Mouse (Mus musculus) ES-E14 (cell line): ENCODE measurements at regions not wholly inside any gene's neighbourhood (a gene's known extent, or its start where the extent isn't known, plus 50 kb on each side); places are given as distances from the start of the nearest gene placed in this dataset.

Experiments
- DNase-seq: peaks from one replicate; pipeline ENCODE4 v3.0.0-alpha.2; 2013; ENCODE audit warnings: low read depth, low spot score
- H3K27ac ChIP-seq: 2 replicates; pipeline ENCODE4 v1.5.1; 2012; ENCODE audit warnings: low read depth, mild to moderate bottlenecking, low read length, moderate library complexity, mixed read lengths; ENCODE audit not compliant: poor library complexity, insufficient read depth, severe bottlenecking
- H3K36me3 ChIP-seq: 2 replicates; pipeline ENCODE4 v1.6.1; 2012; ENCODE audit warnings: mild to moderate bottlenecking, low read length, moderate library complexity, mixed read lengths; ENCODE audit not compliant: control insufficient read depth, poor library complexity, insufficient read depth, severe bottlenecking
- H3K4me1 ChIP-seq, 2 experiments: fragments of 150-350 bp in 1 of 2; sonication (generic) in 1 of 2; 2 replicates each; pipeline ENCODE4 v1.6.1; 2012; ENCODE audit warnings: low read length in 2 of 2, mild to moderate bottlenecking in 1 of 2, mixed read lengths in 1 of 2; ENCODE audit not compliant: control insufficient read depth in 2 of 2, insufficient read depth in 2 of 2, poor library complexity in 1 of 2
- H3K4me3 ChIP-seq, 2 experiments: fragments of 150-350 bp in 1 of 2; sonication (generic) in 1 of 2; 2 replicates each; pipeline ENCODE4 v1.5.1; 2012; ENCODE audit warnings: low read length in 2 of 2, low read depth in 1 of 2, mild to moderate bottlenecking in 1 of 2, mixed read lengths in 1 of 2; ENCODE audit not compliant: insufficient read depth in 1 of 2, poor library complexity in 1 of 2, severe bottlenecking in 1 of 2
- H3K9ac ChIP-seq: 2 replicates; pipeline ENCODE4 v1.6.1; 2012; ENCODE audit warnings: low read depth, mild to moderate bottlenecking, low read length, mixed read lengths; ENCODE audit not compliant: poor library complexity, insufficient read depth, severe bottlenecking
- H3K9me3 ChIP-seq: fragments of 150-350 bp; sonication (generic); 2 replicates; pipeline ENCODE4 v1.6.1; 2012; ENCODE audit warnings: low read depth, mild to moderate bottlenecking, low read length; ENCODE audit not compliant: control insufficient read depth, insufficient read depth
- CHD2 ChIP-seq: IDR thresholded peaks from 2 replicates; pipeline ENCODE4 v1.6.1; 2014; ENCODE audit warnings: mild to moderate bottlenecking, low read depth, low read length, inconsistent platforms
- HCFC1 ChIP-seq: IDR thresholded peaks from 2 replicates; pipeline ENCODE4 v1.6.1; 2012; ENCODE audit warnings: low read length, inconsistent platforms, borderline replicate concordance; ENCODE audit not compliant: insufficient read depth
- MAFK ChIP-seq: IDR thresholded peaks from 2 replicates; pipeline ENCODE4 v1.6.1; 2014; ENCODE audit warnings: mild to moderate bottlenecking, low read depth, low read length, inconsistent platforms; ENCODE audit not compliant: insufficient read depth
- ZC3H11A ChIP-seq: IDR thresholded peaks from 2 replicates; pipeline ENCODE4 v1.6.1; 2012; ENCODE audit warnings: low read depth, mild to moderate bottlenecking, inconsistent platforms, low read length, borderline replicate concordance
- ZNF384 ChIP-seq: IDR thresholded peaks from 2 replicates; pipeline ENCODE4 v1.6.1; 2012; ENCODE audit warnings: low read depth, low read length, inconsistent platforms
- in situ Hi-C, 2 experiments: fragments of 600-800 bp; cut with MboI; formaldehyde crosslinking; loops; one replicate each; pipeline ENCODE4 v1.15.1; 2025; ENCODE audit warnings: low sequenced_read_pairs in 2 of 2, inconsistent platforms in 1 of 2; ENCODE audit not compliant: unreplicated experiment in 2 of 2

DNA sequence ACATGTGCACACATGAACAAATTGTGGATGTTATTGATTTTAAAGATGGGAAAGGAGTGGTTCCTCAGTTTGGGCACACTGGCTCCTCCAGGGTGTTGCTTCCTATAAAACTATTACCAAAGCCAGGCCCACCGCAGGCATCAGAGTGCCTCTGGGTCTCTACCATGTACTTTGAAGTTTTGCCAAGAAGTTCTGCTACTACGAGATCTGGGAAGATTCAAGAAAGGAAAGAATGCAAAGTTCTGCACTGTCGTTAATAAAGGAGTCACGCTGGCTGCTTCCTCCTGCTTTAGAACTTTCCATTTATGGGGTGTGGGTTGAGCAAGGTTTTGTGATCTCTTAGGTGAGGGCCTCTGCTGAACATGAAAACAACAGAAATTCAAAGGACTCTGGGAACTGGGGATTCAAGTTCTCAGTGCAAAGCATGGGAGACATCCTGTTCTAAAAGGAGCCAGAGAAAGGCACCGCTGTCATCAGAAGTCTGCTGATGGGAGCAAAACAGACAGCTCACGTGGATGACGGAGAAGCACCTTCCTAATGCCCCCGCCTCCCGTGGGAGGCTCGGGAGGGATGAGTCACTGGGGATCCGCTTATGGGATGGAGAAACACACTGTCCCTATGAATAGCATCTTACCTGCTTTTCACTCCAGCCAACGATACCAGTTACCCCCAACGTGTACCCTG lies 394.6 kb upstream of the Kazn start:
- Histone ChIP-seq H3K4me3 (no peak overlapping the region), H3K9ac (no peak overlapping the region), H3K4me1 (no peaks in the 10 kb centered on the region), H3K27ac (no peak overlapping the region), H3K36me3 (no peaks in the 10 kb centered on the region), H3K9me3 (no peaks in the 10 kb centered on the region)
- DNase-seq, result no peak
- in situ Hi-C loops, result no loop called here
- TF ChIP-seq ZC3H11A (no peak), CHD2 (no peak), MAFK (no peak), ZNF384 (no peak), HCFC1 (no peak)

GRCm38 (mm10) chr4:142626503-142627194 lies 387.4 kb upstream of the Kazn start:
- Histone ChIP-seq H3K4me3 (no peak overlapping the region), H3K9ac (no peak overlapping the region), H3K36me3 (no peaks in the 10 kb centered on the region), H3K4me1 (no peaks in the 10 kb centered on the region), H3K27ac (no peak overlapping the region), H3K9me3 (no peaks in the 10 kb centered on the region; the same call in 1 of the 2 replicates)
- in situ Hi-C loops, result no loop called here
- TF ChIP-seq ZC3H11A (no peak), CHD2 (no peak), HCFC1 (no peak), ZNF384 (no peak), MAFK (no peak)
- DNase-seq, result no peak

- no peak for TF ChIP-seq ZC3H11A
- no peak for TF ChIP-seq HCFC1
- TF ChIP-seq MAFK, result no peak
- TF ChIP-seq CHD2, result no peak
- no peak for TF ChIP-seq ZNF384
- in situ Hi-C loops, result no loop called here
- H3K9me3 ChIP-seq, result no peaks in the 10 kb centered on the region; the same call in 1 of the 2 replicates
- H3K27ac ChIP-seq, result no peak overlapping the region
- no peak overlapping the region for H3K4me3 ChIP-seq
- DNase-seq, result no peak
- no peaks in the 10 kb centered on the region for H3K4me1 ChIP-seq
- H3K36me3 ChIP-seq, result no peaks in the 10 kb centered on the region
- H3K9ac ChIP-seq, result no peak overlapping the region
Measured at GRCm38 (mm10) chr4:142625456-142625855, 386.3 kb upstream of the Kazn start.

DNA sequence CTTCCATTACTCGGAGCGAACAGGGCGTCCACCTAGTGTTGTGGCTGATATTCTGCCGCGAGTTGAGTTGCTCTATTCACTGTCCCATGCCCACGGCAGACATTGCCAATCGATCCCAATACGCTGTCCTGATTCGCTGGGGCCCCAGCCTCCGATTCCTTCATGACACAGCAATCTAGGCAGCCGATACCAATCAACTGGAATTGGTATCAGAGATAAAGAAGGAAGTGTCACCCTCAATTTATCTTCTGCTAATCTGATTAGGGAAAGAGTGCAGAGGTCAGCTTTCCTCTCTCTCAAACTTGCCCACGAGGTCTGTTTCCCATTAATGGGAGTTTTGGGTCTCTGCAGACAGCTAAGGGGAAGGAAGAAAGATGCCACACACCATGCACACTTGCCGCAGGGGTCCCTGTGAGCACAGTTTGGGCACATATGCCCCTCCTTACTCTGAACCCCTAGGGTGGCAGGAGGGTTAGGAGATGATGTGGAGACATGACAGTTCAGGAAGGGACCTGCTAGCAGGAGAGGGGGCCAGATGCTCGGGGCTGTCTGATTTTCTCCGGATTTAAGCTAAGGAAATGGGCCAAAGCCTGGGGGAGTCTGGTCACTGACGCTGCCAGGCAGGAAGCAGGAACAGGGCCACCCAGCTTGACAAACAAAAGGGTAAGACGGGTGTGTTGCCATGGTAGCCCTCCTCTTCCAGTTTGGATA lies 383.1 kb upstream of the Kazn start:
- Histone ChIP-seq H3K36me3 (no peaks in the 10 kb centered on the region), H3K4me3 (no peak overlapping the region), H3K4me1 (no peaks in the 10 kb centered on the region), H3K9ac (no peak overlapping the region), H3K9me3 (no peaks in the 10 kb centered on the region; the same call in 1 of the 2 replicates), H3K27ac (no peak overlapping the region)
- TF ChIP-seq HCFC1, result no peak
- no peak for TF ChIP-seq ZC3H11A
- no peak for TF ChIP-seq ZNF384
- TF ChIP-seq MAFK, result no peak
- no peak for TF ChIP-seq CHD2
- DNase-seq, result no peak
- in situ Hi-C loops, result no loop called here
